Comparison of ENCODE assay signal across 13 mouse cellular contexts in genomic region chr1:92703903-92704302, GRCm38 (mm10). TPM values are rescaled to one million over a fixed set of nuclear protein-coding genes. Genes with fewer than 3 reads are reported as not detected.
DNase-seq lines count a peak whose midpoint lies in the region; TF ChIP-seq lines count a peak whose summit lies in the region.
"Had no signal": no experiment of that assay in that cellular context is flagged by ENCODE, and none has a peak within 500 bp of the region (broad histone marks: within the 10 kb centered on the region; RNA-seq: fewer than 3 reads in every experiment).

No protein-coding gene starts in this region.

- H3K4me1 ChIP-seq in lung, adult 2 months (ENCODE audit: control insufficient read depth, insufficient read depth, low read length), result no peaks in the 10 kb centered on the region

- intact Hi-C loops in gastrocnemius, postnatal 14 days (cut with DNase I; ENCODE audit: low total_unique reads), result no loop called here

- H3K4me3 ChIP-seq in lung, adult 2 months (replicated peaks; ENCODE audit: extremely low read depth, low read depth, low read length), result no peak overlapping the region
- H3K4me3 ChIP-seq: erythroblast, embryonic 14.5 days; limb, embryonic 12.5 days had no signal

- TF ChIP-seq CTCF in lung, adult 2 months (IDR thresholded peaks at IDR 0.05; ENCODE audit: insufficient read depth, low read length), result no peak

- WGBS in lung, adult 2 months, result 72% methylated on average over 12 of the region's 12 CpGs

- TF ChIP-seq POLR2A in lung, adult 2 months (IDR thresholded peaks at IDR 0.05; ENCODE audit: borderline replicate concordance, extremely low read depth, low read depth, low read length), result no peak

- peak; percentile 49 for DNase-seq in lung, postnatal 10 days
- no peak for DNase-seq in lung, adult 2 months
- peak; percentile 87 for DNase-seq in adrenal gland, adult 8-10 months
- peak; percentile 80 for DNase-seq in gastrocnemius, postnatal 14 days
- peak; percentile 94 for DNase-seq in skeletal muscle tissue, adult 2 months (ENCODE audit: low read depth, low spot score)
- DNase-seq in cerebellum, adult 9-11 months, result no peak
- DNase-seq in left cerebral cortex, adult 18-20 months (ENCODE audit: low spot score in 2 of 2), result no peak
- DNase-seq: cerebellum, adult 9-10 months; kidney, postnatal 4 days had no signal

RNA-seq across cellular contexts. Expression of gene Otos, which starts 55.3 kb away (rescaled TPM):
- polyA plus RNA-seq in lung, adult 2 months (2012; rRNA removed), result 0.18 TPM in 1 of 2 replicates, not detected in the other
- under 1 TPM in 1 of 4 experiments, not detected in 3; 0.56 TPM for total RNA-seq in adrenal gland, adult 8-10 months (2022)
- under 1 TPM; 0.33 to 0.64 TPM for total RNA-seq in gastrocnemius, postnatal 14 days (2021)
- not detected for total RNA-seq in left cerebral cortex, adult 18-20 months (2021)
- polyA plus RNA-seq: limb, embryonic 12.5 days; macrophage; testis, adult 2 months had no signal

Comparison
In these comparisons a context has a peak if more than half of its experiments do, and no peak if none do; other contexts are left out.
1. DNase-seq: peak in lung, postnatal 10 days (single experiment), adrenal gland, adult 8-10 months (single experiment), gastrocnemius, postnatal 14 days (single experiment) and skeletal muscle tissue, adult 2 months (single experiment); none in lung, adult 2 months (single experiment), cerebellum, adult 9-11 months (single experiment) and left cerebral cortex, adult 18-20 months (0 of 2).